Mouse (Mus musculus): ENCODE data around the gene Faap100.
"Not testable (repeated sequence)": the region's sequence is repeated elsewhere in the genome, so short reads cannot be mapped to it uniquely, and the experiment has no call there.

The Faap100 gene

GRCm38 (mm10) chr11:120378611-120379540 is at the start of gene Faap100:
TSS of gene Faap100 (minus strand) at chr11:120378764.
- peak; percentile 88 for DNase-seq (ENCODE audit: low spot score)

DNA sequence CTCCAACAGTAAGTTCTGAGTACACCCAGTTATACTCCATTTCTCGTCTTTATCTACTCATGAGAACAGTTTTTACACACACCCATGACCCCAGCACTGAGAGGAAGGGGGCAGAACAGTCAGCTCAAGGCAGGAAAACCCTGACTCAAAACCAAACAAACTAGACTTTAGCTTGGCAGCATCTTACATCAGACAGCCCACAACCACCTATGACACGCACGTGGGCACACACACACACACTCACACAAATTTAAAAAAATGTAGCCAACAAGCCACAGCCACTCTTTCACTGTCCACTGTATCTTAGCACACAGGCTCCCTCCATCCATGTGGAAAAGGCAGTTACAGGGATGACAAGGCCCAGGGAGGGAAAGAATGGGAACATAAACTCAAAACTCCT is 48.2 kb upstream of the Faap100 start:
- no peak for DNase-seq (ENCODE audit: low spot score)

DNA sequence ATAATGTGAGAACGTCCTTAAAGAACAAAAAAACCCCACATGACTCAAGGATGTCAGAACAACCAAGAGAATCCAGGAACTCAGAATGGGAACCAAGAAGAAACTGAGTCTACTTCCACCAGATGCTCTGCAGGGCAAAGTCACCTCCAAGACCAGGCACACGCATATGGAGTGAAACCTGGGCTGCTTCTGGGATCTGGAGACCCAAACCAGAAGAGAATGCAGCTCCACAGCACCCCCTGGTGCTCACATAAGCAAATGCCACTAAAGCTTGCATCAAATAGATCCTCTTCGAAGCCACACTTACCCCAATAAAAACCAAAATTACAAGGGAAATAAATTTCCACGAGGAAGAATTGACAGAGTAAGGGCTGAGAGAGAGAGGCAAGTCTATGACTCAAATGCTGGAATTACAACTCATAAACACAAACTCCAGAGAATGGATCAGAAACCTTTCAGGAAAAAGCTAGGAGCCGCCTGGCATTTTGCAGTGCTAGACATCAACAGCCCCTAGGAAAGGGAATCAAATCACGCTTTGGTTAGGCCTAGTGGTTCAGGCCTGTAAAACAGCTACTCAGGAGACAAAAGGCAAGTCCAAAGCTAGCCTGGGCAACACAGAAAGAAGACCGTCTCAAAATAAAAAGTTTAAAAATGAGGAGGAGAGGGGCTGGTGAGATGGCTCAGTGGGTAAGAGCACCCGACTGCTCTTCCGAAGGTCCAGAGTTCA is 45.2 kb upstream of the Faap100 start:
- peak; percentile 66 for DNase-seq (ENCODE audit: low spot score)

GRCm38 (mm10) chr11:120422651-120423568 is 44.3 kb upstream of the Faap100 start:
- no peak for DNase-seq (ENCODE audit: low spot score)

GRCm38 (mm10) chr11:120418592-120418991 is 40.0 kb upstream of the Faap100 start:
- DNase-seq (ENCODE audit: low spot score) = no peak

GRCm38 (mm10) chr11:120417852-120418251 is 39.3 kb upstream of the Faap100 start:
- no peak for DNase-seq (ENCODE audit: low spot score)

- DNase-seq (ENCODE audit: low spot score) = not testable (repeated sequence)
Measured at GRCm38 (mm10) chr11:120413621-120414020, 35.1 kb upstream of the Faap100 start.

DNA sequence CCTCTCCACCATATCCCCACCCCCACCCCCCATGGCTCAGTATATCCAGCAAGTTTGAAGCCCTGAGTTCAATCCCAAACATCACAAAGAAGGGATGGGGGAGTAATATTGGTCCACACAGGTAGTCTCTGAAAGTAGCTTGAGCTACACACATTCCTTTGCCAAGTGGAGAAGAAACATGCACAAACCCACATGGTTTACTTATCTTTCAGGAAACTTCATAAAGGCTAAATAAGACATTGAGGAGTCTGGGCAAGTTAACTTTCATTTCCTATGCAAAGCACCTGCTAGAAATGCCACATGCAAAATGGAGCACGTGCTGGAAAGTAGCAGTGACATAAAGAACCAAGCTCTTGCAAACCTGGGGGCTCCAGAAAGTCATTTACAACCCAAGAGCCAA is 27.9 kb upstream of the Faap100 start:
- no peak for DNase-seq (ENCODE audit: low spot score)

DNA sequence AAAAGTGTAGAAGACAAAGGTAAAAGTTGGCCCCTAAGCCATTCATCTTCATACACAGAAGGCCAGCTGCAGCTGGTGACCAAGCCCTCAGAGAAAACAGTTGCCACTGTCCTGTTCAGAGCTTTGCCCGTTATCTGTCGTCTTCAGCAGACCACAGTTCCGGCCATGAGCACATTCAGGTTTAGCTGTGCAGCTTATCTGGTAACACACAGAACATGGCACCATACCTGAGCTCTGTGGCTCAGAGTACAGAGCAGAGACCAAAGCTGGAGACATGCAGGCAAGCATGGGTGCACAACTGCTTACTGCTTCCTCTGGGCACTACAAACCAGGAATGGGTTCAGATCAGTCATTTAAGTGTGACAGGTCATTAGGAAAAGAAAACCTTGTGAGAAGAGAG is 27.3 kb upstream of the Faap100 start:
- no peak for DNase-seq (ENCODE audit: low spot score)

GRCm38 (mm10) chr11:120404814-120405213 is 26.2 kb upstream of the Faap100 start:
- no peak for DNase-seq (ENCODE audit: low spot score)

- no peak for DNase-seq (ENCODE audit: low spot score)
Measured at GRCm38 (mm10) chr11:120399319-120399718, 20.8 kb upstream of the Faap100 start.

DNA sequence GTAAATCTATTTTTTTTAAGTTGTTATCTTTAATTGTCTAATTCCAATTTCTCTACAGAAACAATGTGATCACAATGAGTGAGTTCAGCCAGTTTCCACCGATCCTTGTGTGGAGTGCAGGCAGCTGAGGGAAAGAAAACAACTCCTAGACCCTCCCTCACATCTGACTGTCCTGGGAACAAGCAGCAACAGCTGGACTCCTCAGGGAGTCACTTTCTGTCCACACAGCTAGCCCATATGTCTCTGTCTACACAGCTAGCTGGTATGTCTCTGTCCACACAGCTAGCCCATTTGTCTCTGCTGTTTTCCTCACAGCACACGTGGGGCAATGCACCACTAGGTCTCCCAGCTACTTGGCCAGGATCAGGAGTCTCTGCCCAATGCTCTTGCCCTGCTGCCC is 19.0 kb upstream of the Faap100 start:
- no peak for DNase-seq (ENCODE audit: low spot score)

DNA sequence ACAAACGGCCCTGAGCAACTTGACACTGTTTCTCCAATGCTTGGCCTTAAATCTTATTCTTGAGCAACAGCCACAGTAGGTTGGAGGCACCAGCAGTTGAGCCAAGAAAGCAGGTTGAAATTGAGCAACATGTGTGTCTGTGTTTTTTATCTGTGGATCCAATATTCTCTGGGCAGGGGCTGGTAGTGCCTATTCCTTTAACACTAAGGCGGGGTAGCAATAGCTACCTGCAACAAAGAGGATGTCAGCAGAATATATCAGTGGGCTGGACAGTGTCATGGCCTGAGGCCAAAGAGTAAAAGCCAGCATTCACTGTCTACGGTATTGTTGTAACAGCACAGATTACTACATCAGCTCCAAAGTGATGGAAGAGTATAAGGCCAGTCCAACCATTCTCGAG is 17.1 kb upstream of the Faap100 start:
- no peak for DNase-seq (ENCODE audit: low spot score)

DNA sequence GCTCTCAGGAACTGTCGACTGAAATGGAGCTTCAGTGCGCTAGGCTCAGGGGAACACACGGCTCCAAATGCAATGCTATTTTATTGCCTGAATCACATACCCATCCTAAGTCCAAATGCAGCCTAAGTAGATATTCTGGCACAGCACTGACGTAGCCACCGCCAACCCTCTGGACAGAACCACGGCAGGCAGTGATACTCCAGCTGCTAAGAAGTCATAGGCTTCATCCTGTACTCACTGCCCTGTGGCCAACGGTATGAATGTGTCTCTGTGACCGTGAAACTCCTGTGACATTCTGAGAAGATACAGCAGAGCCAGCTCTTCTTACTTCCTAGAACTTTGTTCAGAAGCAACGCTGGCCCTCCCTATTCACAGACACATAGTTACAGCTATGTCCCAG is 10.0 kb upstream of the Faap100 start:
- DNase-seq (ENCODE audit: low spot score) = no peak

GRCm38 (mm10) chr11:120387157-120387556 is 8.6 kb upstream of the Faap100 start:
- DNase-seq (ENCODE audit: low spot score) = no peak

GRCm38 (mm10) chr11:120386632-120387031 is 8.1 kb upstream of the Faap100 start:
- DNase-seq (ENCODE audit: low spot score) = no peak

GRCm38 (mm10) chr11:120382509-120382908 is 3.9 kb upstream of the Faap100 start:
- no peak for DNase-seq (ENCODE audit: low spot score)

- no peak for DNase-seq (ENCODE audit: low spot score)
Measured at GRCm38 (mm10) chr11:120381157-120381556, 2.6 kb upstream of the Faap100 start.

DNA sequence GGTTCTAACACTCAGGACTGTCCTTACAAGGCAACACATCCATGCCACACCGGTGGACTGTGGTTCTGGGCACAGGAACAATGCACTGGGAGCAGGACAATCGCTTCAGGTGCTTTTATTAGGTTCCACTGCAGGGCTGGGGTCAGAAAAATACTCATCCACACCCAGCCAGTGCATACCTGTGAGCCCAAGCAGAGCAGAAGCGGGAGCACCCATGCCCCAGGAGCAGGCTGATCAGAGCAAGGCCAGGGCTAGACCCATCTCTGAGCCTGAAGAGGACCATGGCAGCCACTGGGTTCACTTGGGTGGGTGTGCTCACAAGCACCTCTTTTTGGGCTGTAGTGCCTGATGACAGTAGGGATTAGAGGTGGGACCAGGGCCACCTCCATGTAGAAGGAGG is 1.7 kb upstream of the Faap100 start:
- DNase-seq (ENCODE audit: low spot score) = no peak

- no peak for DNase-seq (ENCODE audit: low spot score)
Measured at GRCm38 (mm10) chr11:120378031-120378610, 443 bp downstream of the Faap100 start.

- no peak for DNase-seq (ENCODE audit: low spot score)
Measured at GRCm38 (mm10) chr11:120377337-120377736, 1.2 kb downstream of the Faap100 start.

Measured in layer of hippocampus, adult 11-12 months (tissue).